Mouse (Mus musculus) gonadal fat pad, adult 2 months (tissue): ENCODE results near the gene Gm17617. TPM values are rescaled to one million over a fixed set of nuclear protein-coding genes. Genes with fewer than 3 reads are reported as not detected.
"Not testable (repeated sequence)": the region's sequence is repeated elsewhere in the genome, so short reads cannot be mapped to it uniquely, and the experiment has no call there.

Experiments
- DNase-seq: peaks from one replicate; pipeline ENCODE4 v3.0.0-alpha.2; 2012; ENCODE audit warnings: low read depth
- polyA plus RNA-seq: library from polyadenylated mRNA; depleted of rRNA; stranded (reverse); fragments of >200 nt; gene quantifications from 2 replicates; pipeline ENCODE4 v1.2.3, GENCODE M21; 2012; rRNA removed

The Gm17617 gene
- polyA plus RNA-seq, 1 experiment: not detected

DNA sequence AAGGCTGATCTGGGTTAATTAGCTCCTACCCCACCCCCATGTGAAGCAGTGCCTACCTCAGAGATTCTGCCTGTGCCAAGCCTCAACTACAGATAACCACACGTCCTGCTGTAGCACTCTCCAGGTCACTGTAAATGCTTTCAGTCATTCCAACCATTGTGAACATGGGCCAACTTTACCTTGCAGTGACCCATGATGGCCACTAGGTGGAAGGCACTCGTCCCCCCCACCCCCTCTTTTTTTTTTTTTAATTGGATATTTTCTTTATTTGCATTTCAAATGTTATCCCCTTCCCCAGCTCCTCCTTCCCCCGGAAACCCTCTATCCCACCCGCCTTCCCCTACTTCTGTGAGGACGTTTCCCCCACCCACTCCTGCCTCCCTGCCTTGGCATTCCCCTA, 2.0 kb upstream of the Gm17617 start:
- no peak for DNase-seq

- DNase-seq: no peak
Observed at GRCm38 (mm10) chr13:55124903-55125302, 8.4 kb downstream of the Gm17617 start.

DNA sequence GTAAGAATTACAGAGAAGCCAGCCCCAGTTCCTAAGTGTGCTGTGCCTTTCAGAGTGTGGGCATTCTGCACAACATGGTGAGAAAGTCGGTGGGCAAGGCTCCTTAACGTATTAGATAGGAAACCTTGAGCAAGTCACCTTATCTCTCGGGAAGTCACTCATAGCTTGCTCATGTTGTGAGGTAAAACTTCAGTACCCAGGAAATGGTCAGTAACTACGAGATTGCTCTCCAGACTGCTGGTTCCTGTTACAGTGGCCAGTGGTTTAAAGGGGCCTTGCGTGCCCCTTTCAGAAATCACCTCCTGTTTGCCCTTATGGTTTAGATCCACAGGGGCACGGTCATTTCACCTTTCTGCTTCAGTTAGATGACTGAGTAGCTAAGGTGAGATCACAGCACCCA, 19.0 kb downstream of the Gm17617 start:
- DNase-seq: no peak

DNA sequence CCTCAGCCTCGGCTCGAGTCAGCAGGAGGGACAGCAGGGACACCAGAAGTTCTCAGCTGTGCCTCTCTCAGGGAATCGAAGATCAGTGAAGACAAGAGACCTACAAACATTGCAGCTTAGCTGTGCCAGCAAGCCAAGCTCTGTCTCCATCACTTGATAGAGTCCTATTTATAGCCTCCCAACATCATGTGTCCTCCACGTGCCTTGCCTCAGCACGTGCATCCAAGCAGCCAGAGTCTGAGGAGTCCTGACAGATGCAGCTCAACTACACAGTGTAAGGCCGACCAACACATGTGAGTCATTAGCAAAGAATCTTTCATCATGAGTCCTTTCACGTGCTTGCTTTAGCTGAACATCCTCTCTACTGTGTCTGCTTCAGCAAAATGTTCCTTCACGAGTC, 25.7 kb downstream of the Gm17617 start:
- no peak for DNase-seq

DNA sequence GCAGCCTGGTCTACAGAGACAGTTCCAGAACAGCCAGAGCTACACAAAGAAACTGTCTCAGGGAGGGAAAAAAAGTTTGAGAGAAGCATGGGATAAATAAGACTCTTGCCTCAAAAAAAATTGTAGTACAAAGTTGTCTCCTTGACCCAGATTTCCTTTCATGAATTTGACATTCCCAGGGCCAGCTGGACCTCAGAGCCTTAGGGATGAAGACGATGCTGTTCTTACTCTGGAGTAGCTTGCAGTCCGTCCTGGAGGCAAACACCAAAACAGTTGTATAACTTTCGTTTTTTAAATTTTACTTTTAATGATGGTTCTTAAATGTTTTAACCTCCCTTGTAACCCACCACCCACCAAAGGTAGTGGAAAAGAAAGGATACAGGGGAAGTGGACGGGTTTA, 26.2 kb downstream of the Gm17617 start:
- no peak for DNase-seq

GRCm38 (mm10) chr13:55105953-55106691, 27.2 kb downstream of the Gm17617 start:
- DNase-seq: no peak

DNA sequence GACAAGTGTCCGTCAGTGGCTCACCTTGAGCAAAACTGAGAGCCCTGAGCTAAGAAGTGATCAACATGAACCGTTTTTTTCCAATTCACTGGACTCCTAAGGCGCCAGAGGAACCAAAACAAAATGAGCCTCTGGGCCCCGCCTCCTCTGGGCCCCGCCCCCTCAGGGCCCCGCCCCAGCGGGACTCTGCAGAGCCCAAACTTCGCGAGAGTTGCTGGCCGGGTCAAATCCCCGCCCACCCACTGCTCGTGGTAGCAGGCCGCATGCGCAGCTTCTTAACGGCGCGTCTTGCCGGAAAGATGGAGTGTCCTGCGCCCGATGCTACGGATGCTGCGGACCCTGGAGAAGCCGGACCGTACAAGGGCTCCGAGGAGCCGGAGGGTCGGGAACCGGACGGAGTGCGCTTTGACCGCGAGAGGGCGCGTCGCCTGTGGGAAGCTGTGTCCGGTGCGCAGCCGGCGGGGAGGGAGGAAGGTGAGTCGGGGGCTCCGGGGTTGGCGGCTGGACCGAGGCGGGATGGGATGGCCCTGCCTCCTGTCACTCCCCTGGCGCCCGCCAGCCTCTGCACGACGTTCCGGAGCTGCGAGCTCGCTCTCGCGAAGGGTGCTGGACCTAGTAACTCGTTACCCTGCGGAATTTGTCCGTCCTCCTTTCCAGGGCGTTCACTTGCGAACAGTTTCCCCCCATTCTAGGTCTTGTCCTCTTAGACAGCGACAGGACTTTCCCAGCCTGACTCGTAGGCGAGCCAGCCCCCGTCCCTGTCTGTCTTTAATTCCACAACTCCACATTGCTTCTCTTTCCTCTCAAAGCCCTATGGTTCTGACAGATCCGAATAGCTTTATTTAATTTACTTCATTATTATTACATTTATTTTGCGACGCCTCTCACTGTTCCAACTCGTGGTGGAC, 28.0 kb downstream of the Gm17617 start, which contains the start of gene Zfp346:
Gene Zfp346 (plus strand): TSS at position 267 of the 908 bp plus-strand sequence.
- peak; percentile 44 for DNase-seq

DNA sequence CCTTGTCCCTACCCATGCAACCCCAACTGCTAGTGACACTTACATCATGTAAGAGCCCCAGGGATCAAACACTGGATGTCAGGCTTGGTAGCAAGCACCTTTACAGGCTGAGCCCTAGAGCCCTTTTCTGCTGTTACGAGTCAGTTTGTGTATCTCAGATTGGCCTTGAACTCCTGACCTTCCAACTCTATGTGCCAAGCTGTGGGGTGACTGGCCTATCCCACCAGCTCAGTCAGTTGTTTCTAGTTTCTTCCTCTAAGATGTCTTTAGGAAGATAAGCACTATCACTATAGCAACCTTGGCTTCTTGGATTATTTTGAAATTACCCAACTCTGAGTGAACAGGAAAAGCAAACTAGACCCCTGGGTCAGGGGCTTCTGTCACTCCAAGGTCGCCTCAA, 30.0 kb downstream of the Gm17617 start:
- no peak for DNase-seq

DNA sequence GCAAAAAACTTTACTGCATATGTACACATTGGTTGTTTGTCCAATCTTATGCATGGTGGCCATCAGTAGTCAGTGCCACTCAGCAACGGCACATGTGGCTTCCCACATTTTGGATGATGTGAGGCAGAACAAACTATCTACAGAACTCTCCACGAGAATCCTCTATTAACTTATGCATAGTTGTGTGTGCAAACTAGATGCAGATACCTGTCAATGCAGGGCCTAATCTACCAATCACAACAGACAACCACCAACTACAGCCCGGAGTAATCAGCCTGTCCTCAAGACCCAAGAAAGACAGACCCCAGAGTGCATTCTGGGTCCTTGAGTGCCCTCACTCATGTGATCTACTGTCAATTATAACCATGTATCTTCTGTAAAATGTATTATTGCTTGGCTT, 31.0 kb downstream of the Gm17617 start:
- no peak for DNase-seq

- no peak for DNase-seq
Observed at GRCm38 (mm10) chr13:55101627-55102026, 31.7 kb downstream of the Gm17617 start.

- DNase-seq: no peak
Observed at GRCm38 (mm10) chr13:55099726-55100478, 33.4 kb downstream of the Gm17617 start, which contains the start of gene Uimc1. Gene Uimc1 (minus strand): TSS chr13:55100300.

GRCm38 (mm10) chr13:55099066-55099725, 34.2 kb downstream of the Gm17617 start:
- DNase-seq: no peak

- DNase-seq: not testable (repeated sequence)
Observed at GRCm38 (mm10) chr13:55097841-55098240, 35.5 kb downstream of the Gm17617 start.

DNA sequence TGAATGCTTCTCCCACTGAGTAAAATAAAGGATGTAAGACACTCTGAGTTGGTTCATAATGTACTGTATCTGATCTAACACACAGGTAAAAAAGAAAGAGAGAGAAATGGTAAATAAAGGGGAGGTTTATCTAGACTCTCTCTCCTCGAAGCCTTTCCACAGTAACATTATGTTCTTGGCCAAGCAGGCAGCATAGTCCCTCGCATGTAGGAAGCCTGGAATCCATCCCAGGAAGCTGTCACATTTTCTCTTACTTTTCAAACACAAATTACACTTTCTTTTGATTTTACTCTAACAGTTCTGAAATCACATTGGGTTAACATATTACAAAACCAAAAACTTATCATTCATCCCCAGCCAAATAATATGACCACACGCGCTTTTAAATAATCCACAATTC, 40.8 kb downstream of the Gm17617 start:
- DNase-seq: no peak

Other genes starting within 250 kb of the Gm17617 start
- 9.2 and 13.9 TPM in 2 replicates for gene Unc5a, start 184.1 kb downstream of the Gm17617 start, polyA plus RNA-seq
- 2.7 and 3.1 TPM in 2 replicates for gene Hk3, start 112.2 kb downstream of the Gm17617 start, polyA plus RNA-seq
- 9.7 and 10.7 TPM in 2 replicates for gene Uimc1, start 33.2 kb downstream of the Gm17617 start, polyA plus RNA-seq
- 19.0 and 20.9 TPM in 2 replicates for gene Zfp346, start 28.2 kb downstream of the Gm17617 start, polyA plus RNA-seq
- 4.3 and 6.0 TPM in 2 replicates for gene Fgfr4, start 19.1 kb upstream of the Gm17617 start, polyA plus RNA-seq
- 23.1 and 26.3 TPM in 2 replicates for gene Nsd1, start 76.2 kb upstream of the Gm17617 start, polyA plus RNA-seq
- 245 and 271 TPM in 2 replicates for gene Prelid1, start 187.0 kb upstream of the Gm17617 start, polyA plus RNA-seq
- gene Rab24, start 188.4 kb upstream of the Gm17617 start, polyA plus RNA-seq: 82.7 and 84.8 TPM in 2 replicates
- 1.3 and 2.2 TPM in 2 replicates for gene Mxd3, start 196.3 kb upstream of the Gm17617 start, polyA plus RNA-seq
- gene Lman2, start 229.2 kb upstream of the Gm17617 start, polyA plus RNA-seq: 319 and 353 TPM in 2 replicates
- 2.4 and 2.8 TPM in 2 replicates for gene Rgs14, start 236.2 kb upstream of the Gm17617 start, polyA plus RNA-seq